Comparison of ENCODE assay signal across 19 mouse cellular contexts in the genomic region with DNA sequence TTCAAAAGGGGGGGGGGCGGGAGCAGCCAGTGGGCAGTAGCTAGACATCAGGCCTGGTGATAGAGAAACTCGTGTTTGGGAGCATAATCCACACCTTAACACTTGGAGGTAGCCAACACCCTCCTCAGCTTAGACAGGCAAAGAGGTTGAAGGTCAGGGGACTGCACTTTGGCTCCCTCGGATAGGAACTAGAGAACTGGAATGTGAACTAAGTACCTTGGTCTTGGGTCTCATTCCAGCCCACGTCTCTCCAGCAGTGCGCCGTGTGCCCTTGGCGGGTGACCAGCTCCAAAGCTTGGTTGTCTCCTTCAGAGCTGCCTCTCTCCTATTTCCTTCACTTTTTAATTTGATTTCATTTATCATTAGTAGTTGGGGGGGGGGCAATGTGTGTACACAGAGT.
DNase-seq lines count a peak whose midpoint lies in the region; ATAC-seq and TF ChIP-seq lines count a peak whose summit lies in the region.
"Had no signal": no experiment of that assay in that cellular context is flagged by ENCODE, and none has a peak within 500 bp of the region (broad histone marks: within the 10 kb centered on the region; RNA-seq: fewer than 3 reads in every experiment).

No protein-coding gene starts in this region.

- DNase-seq in liver, adult 2 months (ENCODE audit: extremely low read depth, low read depth, low spot score) = peak; percentile 91
- DNase-seq in liver, embryonic 11.5 days (ENCODE audit: low spot score) = no peak
- DNase-seq in kidney, adult 2 months = peak; percentile 93
- peak; percentile 76 for DNase-seq in kidney, postnatal 14 days
- DNase-seq in yolk sac, embryonic 10.5 days (ENCODE audit: low spot score) = peak; percentile 78
- no peak for DNase-seq in neural tube, embryonic 10.5 days (ENCODE audit: extremely low spot score, low spot score)
- no peak for DNase-seq in hindbrain, embryonic 11.5 days (ENCODE audit: low spot score)
- no peak for DNase-seq in left cerebral cortex, adult 2 months (ENCODE audit: extremely low spot score in 1 of 2, low spot score in 2 of 2)
- DNase-seq: cerebellum, adult 9-11 months; gastrocnemius, postnatal 36 days; left cerebral cortex, postnatal 4 days; liver, embryonic 13.5 days; lung, embryonic 14.5 days; lung, postnatal 36 days; right cerebral cortex, adult 18-20 months had no signal

- H3K9me3 ChIP-seq in liver, embryonic 11.5 days (ENCODE audit: control insufficient read depth, low read length) = no peaks in the 10 kb centered on the region
- no peaks in the 10 kb centered on the region for H3K9me3 ChIP-seq in hindbrain, embryonic 11.5 days (ENCODE audit: control insufficient read depth, low read length)
- H3K9me3 ChIP-seq: embryonic facial prominence, embryonic 13.5 days; hindbrain, embryonic 10.5 days; liver, embryonic 13.5 days had no signal

- intact Hi-C loops in left cerebral cortex, adult 2 months (cut with DNase I) = no loop called here

- H3K9ac ChIP-seq in liver, adult 2 months (ENCODE audit: low read depth, low read length) = no peak overlapping the region
- no peak overlapping the region for H3K9ac ChIP-seq in liver, embryonic 11.5 days (ENCODE audit: low read depth, low read length)
- no peak overlapping the region for H3K9ac ChIP-seq in hindbrain, embryonic 11.5 days (ENCODE audit: low read depth, low read length)
- H3K9ac ChIP-seq: embryonic facial prominence, embryonic 13.5 days; liver, embryonic 13.5 days; lung, embryonic 14.5 days had no signal

- H3K36me3 ChIP-seq in liver, adult 2 months (ENCODE audit: control insufficient read depth, insufficient read depth, low read length) = no peaks in the 10 kb centered on the region
- no peaks in the 10 kb centered on the region for H3K36me3 ChIP-seq in liver, embryonic 11.5 days (ENCODE audit: control insufficient read depth, insufficient read depth, low read length)
- H3K36me3 ChIP-seq in kidney, adult 2 months (ENCODE audit: control insufficient read depth, insufficient read depth, low read length) = no peaks in the 10 kb centered on the region
- no peaks in the 10 kb centered on the region for H3K36me3 ChIP-seq in hindbrain, embryonic 11.5 days (ENCODE audit: control insufficient read depth, insufficient read depth, low read length)
- H3K36me3 ChIP-seq: embryonic facial prominence, embryonic 13.5 days; hindbrain, embryonic 10.5 days; liver, embryonic 13.5 days had no signal

- ATAC-seq in liver, embryonic 11.5 days (replicated peaks; ENCODE audit: low FRiP score) = no peak
- no peak for ATAC-seq in hindbrain, embryonic 11.5 days (ENCODE audit: low FRiP score)
- ATAC-seq: forebrain, embryonic 16.5 days; inflammation-experienced regulatory T-cells, adult 6 months had no signal

- H3K79me2 ChIP-seq in liver, adult 2 months (ENCODE audit: control insufficient read depth, insufficient read depth, low read length) = no peaks in the 10 kb centered on the region

- peaks cover 20% of the 10 kb centered on the region for H3K4me1 ChIP-seq in liver, adult 2 months (ENCODE audit: control insufficient read depth, insufficient read depth, low read length)
- H3K4me1 ChIP-seq in liver, embryonic 11.5 days (replicated peaks; ENCODE audit: control insufficient read depth, insufficient read depth, low read length) = no peaks in the 10 kb centered on the region
- H3K4me1 ChIP-seq in kidney, adult 2 months (ENCODE audit: control insufficient read depth, insufficient read depth, low read length) = peaks cover 17% of the 10 kb centered on the region; the same call in 1 of the 2 replicates
- H3K4me1 ChIP-seq in hindbrain, embryonic 11.5 days (replicated peaks; ENCODE audit: control insufficient read depth, insufficient read depth, low read length) = no peaks in the 10 kb centered on the region
- H3K4me1 ChIP-seq: embryonic facial prominence, embryonic 13.5 days; hindbrain, embryonic 10.5 days had no signal

- 36% methylated on average over 7 of the region's 7 CpGs for WGBS in liver, adult 2 months
- WGBS in liver, embryonic 11.5 days = 76% methylated on average over 7 of the region's 7 CpGs
- WGBS in kidney, adult 2 months = 55% methylated on average over 7 of the region's 7 CpGs
- WGBS in hindbrain, embryonic 11.5 days = 77% methylated on average over 7 of the region's 7 CpGs

- H3K27ac ChIP-seq in liver, adult 2 months (replicated peaks; ENCODE audit: insufficient read depth, low read depth, low read length) = peak overlapping the region; percentile 77
- H3K27ac ChIP-seq in liver, embryonic 11.5 days (ENCODE audit: low read depth, low read length) = no peak overlapping the region
- peak overlapping the region; percentile 83 for H3K27ac ChIP-seq in kidney, adult 2 months (ENCODE audit: insufficient read depth, low read depth, low read length)
- no peak overlapping the region for H3K27ac ChIP-seq in hindbrain, embryonic 11.5 days (ENCODE audit: low read depth, low read length)
- no peak overlapping the region for H3K27ac ChIP-seq in left cerebral cortex, adult 2 months
- H3K27ac ChIP-seq: embryonic facial prominence, embryonic 13.5 days; hindbrain, embryonic 10.5 days; liver, embryonic 13.5 days had no signal

- TF ChIP-seq POLR2A in liver, adult 2 months (IDR thresholded peaks at IDR 0.05; ENCODE audit: extremely low read depth, insufficient read depth, low read length) = no peak
- TF ChIP-seq POLR2A in kidney, adult 2 months (IDR thresholded peaks at IDR 0.05; ENCODE audit: low read depth, low read length) = no peak

- no peak overlapping the region for H3K4me3 ChIP-seq in liver, adult 2 months (ENCODE audit: insufficient read depth, low read depth, low read length)
- no peak overlapping the region for H3K4me3 ChIP-seq in liver, embryonic 11.5 days (ENCODE audit: low read depth, low read length)
- no peak overlapping the region for H3K4me3 ChIP-seq in kidney, adult 2 months (ENCODE audit: insufficient read depth, low read depth, low read length)
- no peak overlapping the region for H3K4me3 ChIP-seq in hindbrain, embryonic 11.5 days (ENCODE audit: low read depth, low read length)
- no peak overlapping the region for H3K4me3 ChIP-seq in left cerebral cortex, adult 2 months
- H3K4me3 ChIP-seq: embryonic facial prominence, embryonic 13.5 days; hindbrain, embryonic 10.5 days; liver, embryonic 13.5 days had no signal

- no peak overlapping the region for H3K4me2 ChIP-seq in liver, embryonic 11.5 days
- H3K4me2 ChIP-seq in hindbrain, embryonic 11.5 days (replicated peaks; ENCODE audit: low read depth, low read length) = no peak overlapping the region
- H3K4me2 ChIP-seq: embryonic facial prominence, embryonic 13.5 days; liver, embryonic 13.5 days; lung, embryonic 14.5 days had no signal

- H3K27me3 ChIP-seq in liver, adult 2 months (ENCODE audit: control insufficient read depth, insufficient read depth, low read length) = no peaks in the 10 kb centered on the region
- no peaks in the 10 kb centered on the region for H3K27me3 ChIP-seq in liver, embryonic 11.5 days (replicated peaks; ENCODE audit: control insufficient read depth, insufficient read depth, low read length)
- no peaks in the 10 kb centered on the region for H3K27me3 ChIP-seq in kidney, adult 2 months (replicated peaks; ENCODE audit: control insufficient read depth, insufficient read depth, low read length)
- H3K27me3 ChIP-seq in hindbrain, embryonic 11.5 days (ENCODE audit: control insufficient read depth, insufficient read depth, low read length) = no peaks in the 10 kb centered on the region
- H3K27me3 ChIP-seq: embryonic facial prominence, embryonic 13.5 days; liver, embryonic 13.5 days had no signal

- TF ChIP-seq CTCF in liver, adult 2 months (IDR thresholded peaks at IDR 0.05; ENCODE audit: low read depth, low read length) = no peak
- TF ChIP-seq CTCF in kidney, adult 2 months (conservative IDR thresholded peaks at IDR 0.05; ENCODE audit: insufficient read depth, insufficient read length, low read depth, low read length) = no peak
- no peak for TF ChIP-seq CTCF in left cerebral cortex, adult 2 months (IDR thresholded peaks at IDR 0.05)

Comparison
In these comparisons a context has a peak if more than half of its experiments do, and no peak if none do; other contexts are left out.
1. DNase-seq: peak in liver, adult 2 months (single experiment), kidney, adult 2 months (single experiment), kidney, postnatal 14 days (single experiment) and yolk sac, embryonic 10.5 days (single experiment); none in liver, embryonic 11.5 days (single experiment), neural tube, embryonic 10.5 days (single experiment), hindbrain, embryonic 11.5 days (single experiment) and left cerebral cortex, adult 2 months (0 of 2).
2. H3K27ac ChIP-seq: peak in liver, adult 2 months (single experiment) and kidney, adult 2 months (single experiment); none in liver, embryonic 11.5 days (single experiment), hindbrain, embryonic 11.5 days (single experiment) and left cerebral cortex, adult 2 months (single experiment).